Mouse (Mus musculus) forebrain, embryonic 12.5 days (tissue): ENCODE measurements at regions not wholly inside any gene's neighbourhood (a gene's known extent, or its start where the extent isn't known, plus 50 kb on each side); places are given as distances from the start of the nearest gene placed in this dataset.

ENCODE experiments used
- ATAC-seq: fragments of 200-750 bp; cut with Nextera tagmentation; 2 replicates; pipeline ENCODE4 v1.8.0; 2017; ENCODE audit warnings: moderate TSS enrichment; ENCODE audit not compliant: low FRiP score
- H3K27ac ChIP-seq: fragments of 300-500 bp; sonication (generic); 2 replicates; pipeline ENCODE4 v1.5.1; 2016; ENCODE audit warnings: mild to moderate bottlenecking
- H3K27me3 ChIP-seq: fragments of 300-500 bp; sonication (generic); 2 replicates; pipeline ENCODE4 v1.6.1; 2016; ENCODE audit warnings: mild to moderate bottlenecking
- H3K36me3 ChIP-seq: fragments of 300-500 bp; sonication (generic); replicated peaks from 2 replicates; pipeline ENCODE4 v1.6.1; 2016; ENCODE audit warnings: mild to moderate bottlenecking
- H3K4me1 ChIP-seq: fragments of 300-500 bp; sonication (generic); 2 replicates; pipeline ENCODE4 v1.6.1; 2016
- H3K4me2 ChIP-seq: fragments of 300-500 bp; sonication (generic); 2 replicates; pipeline ENCODE4 v1.6.1; 2016; ENCODE audit warnings: mild to moderate bottlenecking, moderate library complexity
- H3K4me3 ChIP-seq: fragments of 300-500 bp; sonication (generic); replicated peaks from 2 replicates; pipeline ENCODE4 v1.5.1; 2016; ENCODE audit warnings: mild to moderate bottlenecking
- H3K9ac ChIP-seq: fragments of 300-500 bp; sonication (generic); 2 replicates; pipeline ENCODE4 v1.6.1; 2016; ENCODE audit warnings: mild to moderate bottlenecking
- H3K9me3 ChIP-seq: fragments of 300-500 bp; sonication (generic); 2 replicates; pipeline ENCODE4 v1.6.1; 2016
- WGBS: fragments of 180-500 bp; shearing (Covaris S2); methylation state at CpG from one replicate; pipeline ENCODE4 v1.1.7; 2016; 5-methylcytosine and 5-hydroxymethylcytosine counted together

DNA sequence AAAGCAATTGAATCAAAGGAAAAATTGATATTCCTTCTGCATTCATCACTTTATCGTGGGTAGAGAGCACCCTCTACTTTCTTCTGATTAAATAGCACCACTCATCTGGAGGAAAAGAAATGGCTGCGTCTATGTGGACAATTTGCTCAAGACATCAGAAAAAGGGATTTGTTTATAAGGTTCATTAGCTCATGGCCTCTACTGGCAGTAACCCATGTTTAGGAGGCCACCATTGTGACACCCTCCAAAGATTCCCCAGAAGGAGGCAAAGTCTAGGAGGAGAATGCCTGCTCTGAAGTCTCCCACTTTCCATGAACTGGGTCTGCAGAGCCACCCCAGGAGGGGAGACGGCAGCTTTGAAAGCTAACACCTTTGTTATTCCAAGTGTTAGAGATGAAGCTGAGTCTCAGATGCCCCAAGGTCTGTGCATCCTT lies 147.2 kb upstream of the Plscr5 start:
- no peak for ATAC-seq
- Histone ChIP-seq H3K4me1 (no peaks in the 10 kb centered on the region), H3K9me3 (no peaks in the 10 kb centered on the region), H3K9ac (no peak overlapping the region), H3K27ac (no peak overlapping the region), H3K27me3 (no peaks in the 10 kb centered on the region), H3K36me3 (no peaks in the 10 kb centered on the region), H3K4me2 (no peak overlapping the region), H3K4me3 (no peak overlapping the region)
- WGBS: 46% methylated on average over 3 of the region's 3 CpGs

GRCm38 (mm10) chr9:92044161-92044560 lies 148.6 kb upstream of the Plscr5 start:
- Histone ChIP-seq H3K9ac (no peak overlapping the region), H3K27me3 (no peaks in the 10 kb centered on the region), H3K4me1 (no peaks in the 10 kb centered on the region), H3K27ac (no peak overlapping the region), H3K4me2 (no peak overlapping the region), H3K36me3 (no peaks in the 10 kb centered on the region), H3K9me3 (no peaks in the 10 kb centered on the region), H3K4me3 (no peak overlapping the region)
- 89% methylated on average over 9 of the region's 9 CpGs for WGBS
- ATAC-seq: no peak

DNA sequence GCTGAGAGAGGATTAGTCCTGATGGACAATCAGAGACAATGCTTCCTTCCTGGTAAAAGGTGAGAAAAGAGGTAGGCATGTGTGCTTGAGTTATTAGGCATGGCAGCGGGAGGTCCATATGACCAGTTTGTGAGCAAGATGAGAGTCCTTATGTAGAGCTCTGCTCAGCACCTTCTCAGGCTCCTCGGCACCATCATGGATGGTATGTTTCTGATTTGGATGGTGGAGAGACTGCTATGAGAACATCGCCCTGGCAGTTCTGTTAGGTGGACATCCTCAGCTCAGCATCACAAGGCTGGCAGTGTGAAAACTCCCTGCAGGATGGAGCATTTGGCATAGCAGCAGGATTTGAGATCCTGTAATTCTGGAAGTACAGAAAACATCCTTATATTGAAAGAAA lies 176.2 kb upstream of the Plscr5 start:
- H3K4me2 ChIP-seq: no peak overlapping the region
- no peak overlapping the region for H3K4me3 ChIP-seq
- H3K27me3 ChIP-seq: no peaks in the 10 kb centered on the region
- no peaks in the 10 kb centered on the region for H3K36me3 ChIP-seq
- ATAC-seq: no peak
- H3K9ac ChIP-seq: no peak overlapping the region
- no peaks in the 10 kb centered on the region for H3K4me1 ChIP-seq
- no peaks in the 10 kb centered on the region for H3K9me3 ChIP-seq
- WGBS: 88% methylated on average over 3 of the region's 3 CpGs
- no peak overlapping the region for H3K27ac ChIP-seq

GRCm38 (mm10) chr9:92015923-92016322 lies 176.8 kb upstream of the Plscr5 start:
- no peak overlapping the region for H3K4me2 ChIP-seq
- H3K4me3 ChIP-seq: no peak overlapping the region
- H3K9me3 ChIP-seq: no peaks in the 10 kb centered on the region
- H3K9ac ChIP-seq: no peak overlapping the region
- no peaks in the 10 kb centered on the region for H3K36me3 ChIP-seq
- H3K27ac ChIP-seq: no peak overlapping the region
- no peak for ATAC-seq
- H3K4me1 ChIP-seq: no peaks in the 10 kb centered on the region
- no peaks in the 10 kb centered on the region for H3K27me3 ChIP-seq
- WGBS: 74% methylated on average over 3 of the region's 3 CpGs

DNA sequence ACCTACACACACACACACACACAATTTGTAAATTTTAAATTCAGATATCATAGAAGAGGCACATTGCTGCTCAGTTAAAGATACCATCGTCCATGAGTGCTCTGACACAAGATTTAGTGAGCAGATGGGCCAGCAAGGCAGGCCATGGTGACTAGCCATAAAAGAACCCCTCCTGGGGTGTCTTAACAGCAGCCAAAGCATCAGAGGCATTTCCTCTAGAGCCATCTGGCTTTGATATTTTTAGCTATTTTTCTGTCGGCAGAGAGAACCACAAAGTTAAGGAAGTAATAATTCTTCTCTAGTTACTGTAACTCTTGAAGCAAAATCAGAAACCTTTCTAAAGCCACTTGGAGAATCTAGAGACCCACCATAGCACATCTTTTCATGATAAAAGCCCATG lies 204.5 kb upstream of the Plscr5 start:
- Histone ChIP-seq H3K9me3 (no peaks in the 10 kb centered on the region), H3K9ac (no peak overlapping the region), H3K4me1 (no peaks in the 10 kb centered on the region), H3K27ac (no peak overlapping the region), H3K36me3 (no peaks in the 10 kb centered on the region), H3K4me2 (no peak overlapping the region), H3K27me3 (no peaks in the 10 kb centered on the region), H3K4me3 (no peak overlapping the region)
- 76% methylated on average over 2 of the region's 2 CpGs for WGBS
- ATAC-seq: no peak

- H3K4me2 ChIP-seq: no peak overlapping the region
- no peaks in the 10 kb centered on the region for H3K27me3 ChIP-seq
- H3K4me3 ChIP-seq: no peak overlapping the region
- 81% methylated on average over 9 of the region's 9 CpGs for WGBS
- no peak overlapping the region for H3K9ac ChIP-seq
- no peaks in the 10 kb centered on the region for H3K4me1 ChIP-seq
- no peak overlapping the region for H3K27ac ChIP-seq
- no peak for ATAC-seq
- H3K36me3 ChIP-seq: no peaks in the 10 kb centered on the region
- no peaks in the 10 kb centered on the region for H3K9me3 ChIP-seq
Measured at GRCm38 (mm10) chr9:91981955-91982621, 210.6 kb upstream of the Plscr5 start.

GRCm38 (mm10) chr9:91981499-91981898 lies 211.2 kb upstream of the Plscr5 start:
- whole genome bisulfite sequencing: 77% methylated on average over 3 of the region's 3 CpGs
- no peak overlapping the region for H3K9ac ChIP-seq
- H3K4me3 ChIP-seq: no peak overlapping the region
- no peaks in the 10 kb centered on the region for H3K4me1 ChIP-seq
- no peaks in the 10 kb centered on the region for H3K36me3 ChIP-seq
- H3K9me3 ChIP-seq: no peaks in the 10 kb centered on the region
- no peaks in the 10 kb centered on the region for H3K27me3 ChIP-seq
- H3K4me2 ChIP-seq: no peak overlapping the region
- no peak overlapping the region for H3K27ac ChIP-seq
- ATAC-seq: no peak

DNA sequence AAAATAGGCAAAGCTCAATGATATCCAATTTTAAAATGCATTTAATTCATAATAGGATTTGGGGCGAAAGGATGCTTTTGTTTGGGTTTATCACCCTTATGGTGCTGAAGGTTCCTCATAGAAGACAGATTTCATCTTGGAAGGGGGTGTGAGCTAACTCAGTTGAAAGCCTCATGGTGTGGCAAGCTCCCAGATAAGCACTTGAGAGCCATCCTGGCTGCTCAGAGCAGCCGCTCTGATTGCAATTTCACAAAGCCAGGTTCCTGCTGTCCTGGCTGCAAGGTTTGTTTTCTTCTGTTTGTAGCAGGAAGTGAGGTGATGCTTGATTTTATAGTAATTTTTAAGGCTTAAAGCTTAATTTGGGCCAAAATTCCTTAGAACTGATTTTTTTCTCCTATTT lies 228.7 kb upstream of the Plscr5 start:
- WGBS: 79% methylated on average over 2 of the region's 2 CpGs
- H3K4me3 ChIP-seq: no peak overlapping the region
- H3K27me3 ChIP-seq: no peaks in the 10 kb centered on the region
- no peaks in the 10 kb centered on the region for H3K4me1 ChIP-seq
- H3K27ac ChIP-seq: no peak overlapping the region
- no peak overlapping the region for H3K9ac ChIP-seq
- no peak overlapping the region for H3K4me2 ChIP-seq
- ATAC-seq: no peak
- H3K9me3 ChIP-seq: no peaks in the 10 kb centered on the region
- no peaks in the 10 kb centered on the region for H3K36me3 ChIP-seq

DNA sequence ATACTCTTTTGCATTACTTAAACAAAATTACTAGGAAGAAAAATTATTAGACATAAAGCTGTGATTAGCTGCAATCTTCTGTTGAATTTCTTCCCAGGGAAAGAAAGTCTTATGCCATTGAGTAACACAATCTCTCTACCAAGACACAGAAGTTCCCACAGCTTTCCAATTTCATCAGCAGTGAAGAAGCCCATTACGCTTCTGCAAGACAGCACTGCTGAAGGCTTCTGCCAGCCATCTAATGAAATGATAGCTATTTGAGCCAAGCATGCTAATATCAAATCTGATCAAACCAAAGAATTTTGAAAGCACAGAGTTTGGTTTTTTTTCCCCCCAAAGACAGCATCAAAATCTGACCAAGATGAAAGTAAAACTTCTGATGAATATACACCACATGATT lies 230.0 kb upstream of the Plscr5 start:
- H3K9ac ChIP-seq: no peak overlapping the region
- H3K27ac ChIP-seq: no peak overlapping the region
- H3K4me1 ChIP-seq: no peaks in the 10 kb centered on the region
- WGBS: 73% methylated on average over 1 of the region's 1 CpGs
- H3K4me2 ChIP-seq: no peak overlapping the region
- no peaks in the 10 kb centered on the region for H3K9me3 ChIP-seq
- ATAC-seq: no peak
- H3K27me3 ChIP-seq: no peaks in the 10 kb centered on the region
- no peak overlapping the region for H3K4me3 ChIP-seq
- no peaks in the 10 kb centered on the region for H3K36me3 ChIP-seq

- Histone ChIP-seq H3K36me3 (no peaks in the 10 kb centered on the region), H3K9me3 (no peaks in the 10 kb centered on the region), H3K27me3 (no peaks in the 10 kb centered on the region), H3K4me1 (no peaks in the 10 kb centered on the region), H3K9ac (no peak overlapping the region), H3K4me2 (no peak overlapping the region), H3K4me3 (no peak overlapping the region), H3K27ac (no peak overlapping the region)
- ATAC-seq: no peak
- 82% methylated on average over 1 of the region's 1 CpGs for WGBS
Measured at GRCm38 (mm10) chr9:91961666-91962065, 231.1 kb upstream of the Plscr5 start.

- no peak for ATAC-seq
- no peaks in the 10 kb centered on the region for H3K36me3 ChIP-seq
Measured at GRCm38 (mm10) chr9:91960556-91961325, 232.0 kb upstream of the Plscr5 start.

GRCm38 (mm10) chr9:91959592-91959991 lies 233.1 kb upstream of the Plscr5 start:
- Histone ChIP-seq H3K27me3 (no peaks in the 10 kb centered on the region), H3K27ac (no peak overlapping the region), H3K9ac (no peak overlapping the region), H3K4me2 (no peak overlapping the region), H3K4me3 (no peak overlapping the region), H3K4me1 (no peaks in the 10 kb centered on the region), H3K36me3 (no peaks in the 10 kb centered on the region), H3K9me3 (no peaks in the 10 kb centered on the region)
- 22% methylated on average over 1 of the region's 1 CpGs for WGBS
- peak; percentile 46; the same call in 1 of the 2 replicates for ATAC-seq

More at GRCm38 (mm10) chr9:91960556-91961325, 232.0 kb upstream of the Plscr5 start:
- Histone ChIP-seq H3K27me3 (no peaks in the 10 kb centered on the region), H3K4me1 (no peaks in the 10 kb centered on the region), H3K27ac (no peak overlapping the region), H3K9ac (no peak overlapping the region), H3K4me3 (no peak overlapping the region), H3K4me2 (no peak overlapping the region), H3K9me3 (no peaks in the 10 kb centered on the region)
- 82% methylated on average over 14 of the region's 14 CpGs for WGBS

DNA sequence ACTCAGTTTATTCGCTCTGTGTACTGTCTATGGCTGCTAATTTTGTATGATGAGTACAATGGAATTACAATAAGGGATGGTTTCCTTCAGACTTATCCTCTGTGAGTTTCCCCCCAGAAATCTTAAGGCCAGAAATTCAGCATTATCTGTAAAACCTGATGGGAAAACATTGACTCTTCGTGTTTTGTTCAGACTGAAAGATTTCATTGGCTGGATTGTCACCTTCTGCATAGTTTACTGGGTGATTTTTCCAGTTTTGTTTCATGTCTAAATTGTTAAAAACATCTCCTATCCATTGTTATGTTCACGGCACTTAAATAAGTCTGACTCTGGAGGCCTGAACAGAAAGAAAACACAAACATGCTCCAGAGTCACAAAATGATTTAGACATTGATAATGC lies 233.7 kb upstream of the Plscr5 start:
- WGBS: 65% methylated on average over 3 of the region's 3 CpGs
- no peak overlapping the region for H3K4me3 ChIP-seq
- H3K9ac ChIP-seq: no peak overlapping the region
- ATAC-seq: no peak
- no peaks in the 10 kb centered on the region for H3K36me3 ChIP-seq
- no peaks in the 10 kb centered on the region for H3K9me3 ChIP-seq
- no peak overlapping the region for H3K27ac ChIP-seq
- H3K4me1 ChIP-seq: no peaks in the 10 kb centered on the region
- H3K4me2 ChIP-seq: no peak overlapping the region
- H3K27me3 ChIP-seq: no peaks in the 10 kb centered on the region
